Mouse (Mus musculus) kidney, embryonic 16.5 days (tissue): ENCODE measurements around the gene Apoa2. TPM values are rescaled to one million over a fixed set of nuclear protein-coding genes. Genes with fewer than 3 reads are reported as not detected.

Source experiments
- ATAC-seq: fragments of 200-750 bp; cut with Nextera tagmentation; 2 replicates; pipeline ENCODE4 v1.8.0; 2017; ENCODE audit warnings: moderate TSS enrichment; ENCODE audit not compliant: low FRiP score, low TSS enrichment
- H3K27ac ChIP-seq: fragments of 300-500 bp; sonication (generic); 2 replicates; pipeline ENCODE4 v1.5.1; 2014; ENCODE audit warnings: low read length
- H3K27me3 ChIP-seq: fragments of 300-500 bp; sonication (generic); 2 replicates; pipeline ENCODE4 v1.6.1; 2014; ENCODE audit warnings: low read length, control low read depth, mixed read lengths; ENCODE audit not compliant: insufficient read depth
- H3K36me3 ChIP-seq: fragments of 300-500 bp; sonication (generic); 2 replicates; pipeline ENCODE4 v1.6.1; 2014; ENCODE audit warnings: low read length, control low read depth, mixed read lengths; ENCODE audit not compliant: insufficient read depth
- H3K4me1 ChIP-seq: fragments of 300-500 bp; sonication (generic); 2 replicates; pipeline ENCODE4 v1.6.1; 2014; ENCODE audit warnings: low read length, control low read depth, mixed read lengths; ENCODE audit not compliant: insufficient read depth
- H3K4me2 ChIP-seq: fragments of 300-500 bp; sonication (generic); replicated peaks from 2 replicates; pipeline ENCODE4 v1.6.1; 2014; ENCODE audit warnings: low read depth, low read length
- H3K4me3 ChIP-seq: fragments of 300-500 bp; sonication (generic); 2 replicates; pipeline ENCODE4 v1.5.1; 2014; ENCODE audit warnings: mild to moderate bottlenecking, low read length
- H3K9ac ChIP-seq: fragments of 300-500 bp; sonication (generic); replicated peaks from 2 replicates; pipeline ENCODE4 v1.6.1; 2014; ENCODE audit warnings: low read length
- H3K9me3 ChIP-seq: fragments of 300-500 bp; sonication (generic); 2 replicates; pipeline ENCODE4 v1.6.1; 2016; ENCODE audit warnings: low read length, control low read depth
- WGBS: fragments of 180-500 bp; shearing (Covaris S2); extraction: QIAGEN DNeasy Blood & Tissue Kit; methylation state at CpG from one replicate; pipeline ENCODE4 v1.1.7; 2014; 5-methylcytosine and 5-hydroxymethylcytosine counted together
- polyA plus RNA-seq: library from polyadenylated mRNA; unstranded; fragments of >200 nt; fragmentation: Nextera tagmentation; extraction: Ambion mirVana; gene quantifications from 2 replicates; pipeline ENCODE4 v1.2.1, GENCODE M21; 2015

The Apoa2 gene
- polyA plus RNA-seq, 1 experiment from 2014 or later = 32.2 TPM

GRCm38 (mm10) chr1:171263666-171264461 is 39.0 kb downstream of the Apoa2 start:
- no peak overlapping the region for H3K4me3 ChIP-seq

GRCm38 (mm10) chr1:171265971-171266744 is 41.3 kb downstream of the Apoa2 start:
- WGBS = 59% methylated on average over 4 of the region's 4 CpGs
- Histone ChIP-seq H3K27ac (no peak overlapping the region), H3K4me3 (no peak overlapping the region), H3K4me1 (peaks cover 12% of the 10 kb centered on the region), H3K4me2 (no peak overlapping the region), H3K9me3 (no peaks in the 10 kb centered on the region), H3K27me3 (no peaks in the 10 kb centered on the region), H3K9ac (no peak overlapping the region), H3K36me3 (no peaks in the 10 kb centered on the region)
- ATAC-seq = no peak

More at GRCm38 (mm10) chr1:171263666-171264461, 39.0 kb downstream of the Apoa2 start:
- H3K9ac ChIP-seq = no peak overlapping the region
- H3K27ac ChIP-seq = peak overlapping the region; percentile 94
- H3K4me1 ChIP-seq = peaks cover 8% of the 10 kb centered on the region
- H3K9me3 ChIP-seq = no peaks in the 10 kb centered on the region
- no peaks in the 10 kb centered on the region for H3K27me3 ChIP-seq
- no peak overlapping the region; the same call in 1 of the 2 replicates for H3K4me2 ChIP-seq
- H3K36me3 ChIP-seq = peaks cover 2% of the 10 kb centered on the region; the same call in 1 of the 2 replicates
- ATAC-seq = 0 out of 2 replicates have a peak, but pooled peaks have one; percentile 1
- 85% methylated on average over 3 of the region's 3 CpGs for WGBS

- WGBS = 63% methylated on average over 1 of the region's 1 CpGs
- Histone ChIP-seq H3K27ac (no peak overlapping the region), H3K4me1 (peaks cover 11% of the 10 kb centered on the region), H3K27me3 (no peaks in the 10 kb centered on the region), H3K4me3 (no peak overlapping the region), H3K9ac (no peak overlapping the region), H3K9me3 (no peaks in the 10 kb centered on the region), H3K36me3 (peaks cover 8% of the 10 kb centered on the region), H3K4me2 (no peak overlapping the region)
- ATAC-seq = no peak
Observed at GRCm38 (mm10) chr1:171268341-171268740, 43.5 kb downstream of the Apoa2 start.

- ATAC-seq = peak; percentile 94
- H3K4me1 ChIP-seq = peaks cover 11% of the 10 kb centered on the region
- peak within 1 kb of the TSS; percentile 76 for H3K9ac ChIP-seq
- 3% methylated on average over 36 of the region's 36 CpGs for WGBS
- H3K4me2 ChIP-seq = peak within 1 kb of the TSS; percentile 77
- H3K27me3 ChIP-seq = no peaks in the 10 kb centered on the region
- H3K4me3 ChIP-seq = peak within 1 kb of the TSS; percentile 84
- H3K9me3 ChIP-seq = no peaks in the 10 kb centered on the region
- H3K36me3 ChIP-seq = peaks cover 23% of the 10 kb centered on the region
- H3K27ac ChIP-seq = peak within 1 kb of the TSS; percentile 87
Observed at GRCm38 (mm10) chr1:171269848-171270572, 45.2 kb downstream of the Apoa2 start, which contains the start of gene B4galt3. Gene B4galt3 (plus strand): TSS chr1:171270328.

GRCm38 (mm10) chr1:171270573-171270900 is 45.7 kb downstream of the Apoa2 start:
- Histone ChIP-seq H3K4me3 (peak overlapping the region; percentile 84), H3K9ac (peak overlapping the region; percentile 76), H3K4me1 (peaks cover 11% of the 10 kb centered on the region), H3K27ac (peak overlapping the region; percentile 87), H3K36me3 (peaks cover 29% of the 10 kb centered on the region), H3K4me2 (peak overlapping the region; percentile 77), H3K27me3 (no peaks in the 10 kb centered on the region), H3K9me3 (no peaks in the 10 kb centered on the region)
- ATAC-seq = peak; percentile 90
- 0% methylated on average over 19 of the region's 19 CpGs for WGBS

- no peak for ATAC-seq
- 38% methylated on average over 9 of the region's 9 CpGs for WGBS
- H3K27ac ChIP-seq = peak overlapping the region; percentile 87
Observed at GRCm38 (mm10) chr1:171271196-171271595, 46.3 kb downstream of the Apoa2 start.

GRCm38 (mm10) chr1:171271622-171272021 is 46.8 kb downstream of the Apoa2 start:
- peak overlapping the region; percentile 84 for H3K4me3 ChIP-seq
- H3K27ac ChIP-seq = no peak overlapping the region; the same call in 1 of the 2 replicates
- peaks cover 11% of the 10 kb centered on the region for H3K4me1 ChIP-seq
- peaks cover 40% of the 10 kb centered on the region for H3K36me3 ChIP-seq
- H3K9ac ChIP-seq = no peak overlapping the region; the same call in 1 of the 2 replicates
- H3K27me3 ChIP-seq = no peaks in the 10 kb centered on the region
- no peaks in the 10 kb centered on the region for H3K9me3 ChIP-seq
- 65% methylated on average over 10 of the region's 10 CpGs for WGBS
- ATAC-seq = no peak
- H3K4me2 ChIP-seq = peak overlapping the region; percentile 77

More at GRCm38 (mm10) chr1:171271196-171271595, 46.3 kb downstream of the Apoa2 start:
- H3K36me3 ChIP-seq = peaks cover 35% of the 10 kb centered on the region
- no peaks in the 10 kb centered on the region for H3K9me3 ChIP-seq
- peak overlapping the region; percentile 84 for H3K4me3 ChIP-seq
- peaks cover 11% of the 10 kb centered on the region for H3K4me1 ChIP-seq
- peak overlapping the region; percentile 77 for H3K4me2 ChIP-seq
- H3K27me3 ChIP-seq = no peaks in the 10 kb centered on the region
- H3K9ac ChIP-seq = peak overlapping the region; percentile 76

GRCm38 (mm10) chr1:171272086-171272485 is 47.2 kb downstream of the Apoa2 start:
- no peak for ATAC-seq

GRCm38 (mm10) chr1:171274171-171274570 is 49.3 kb downstream of the Apoa2 start:
- no peak overlapping the region for H3K9ac ChIP-seq
- H3K27me3 ChIP-seq = no peaks in the 10 kb centered on the region
- no peak overlapping the region for H3K27ac ChIP-seq
- no peak overlapping the region for H3K4me2 ChIP-seq
- no peak for ATAC-seq
- WGBS = 91% methylated on average over 12 of the region's 12 CpGs
- no peak overlapping the region for H3K4me3 ChIP-seq
- H3K36me3 ChIP-seq = peaks cover 58% of the 10 kb centered on the region
- H3K9me3 ChIP-seq = no peaks in the 10 kb centered on the region
- peaks cover 11% of the 10 kb centered on the region for H3K4me1 ChIP-seq

More at GRCm38 (mm10) chr1:171272086-171272485, 47.2 kb downstream of the Apoa2 start:
- peaks cover 44% of the 10 kb centered on the region for H3K36me3 ChIP-seq
- H3K9ac ChIP-seq = no peak overlapping the region
- WGBS = 88% methylated on average over 3 of the region's 3 CpGs
- H3K27me3 ChIP-seq = no peaks in the 10 kb centered on the region
- no peak overlapping the region for H3K27ac ChIP-seq
- H3K4me2 ChIP-seq = 0 out of 2 replicates have a peak overlapping the region, but pooled peaks have one; percentile 77
- H3K4me1 ChIP-seq = peaks cover 11% of the 10 kb centered on the region
- no peak overlapping the region for H3K4me3 ChIP-seq
- H3K9me3 ChIP-seq = no peaks in the 10 kb centered on the region
